Mouse (Mus musculus): Measurements from ENCODE around the gene Ass1.
"Not testable (repeated sequence)": the region's sequence is repeated elsewhere in the genome, so short reads cannot be mapped to it uniquely, and the experiment has no call there.

Gene Ass1

DNA sequence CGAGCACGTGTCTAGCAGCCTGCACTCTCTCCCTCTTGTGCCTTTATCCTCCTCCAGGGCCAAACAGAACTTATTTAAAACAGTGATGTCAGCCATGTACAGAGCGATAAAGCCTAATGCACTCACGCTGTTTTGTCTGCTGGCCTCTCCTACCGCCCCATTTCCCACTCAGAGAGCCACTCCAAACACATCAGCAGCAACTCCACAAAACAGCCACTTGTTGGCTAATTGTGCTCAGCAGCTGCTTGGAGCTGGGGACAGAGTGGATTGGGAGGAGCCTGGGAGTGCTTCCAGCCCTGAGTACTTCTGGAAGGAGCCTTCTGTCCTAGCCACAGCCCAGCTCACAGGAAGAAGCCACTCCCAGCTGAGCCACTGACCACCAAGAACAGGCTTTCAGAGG lies 67.0 kb downstream of the Ass1 start:
- DNase-seq (ENCODE audit: low spot score), result peak; percentile 89

DNA sequence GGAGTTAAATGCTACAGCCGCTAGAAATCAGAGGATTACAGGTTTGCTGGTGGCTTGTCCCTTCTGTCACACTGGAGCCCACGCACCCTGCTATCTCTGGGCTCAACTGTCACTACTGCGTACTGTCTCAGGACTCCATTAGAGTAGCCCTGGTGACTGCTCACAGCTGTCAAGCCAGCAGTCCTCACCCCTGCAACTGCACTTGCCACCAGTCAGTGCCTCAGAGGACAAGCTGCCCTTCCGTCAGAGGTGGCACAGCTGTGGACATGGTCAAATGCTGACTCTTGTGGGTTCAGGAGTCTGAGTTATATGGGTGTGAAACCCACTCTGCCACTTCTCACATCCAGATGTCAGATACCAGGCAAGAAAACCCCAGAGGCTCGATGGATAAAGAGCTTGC lies 68.7 kb downstream of the Ass1 start:
- no peak for DNase-seq (ENCODE audit: low spot score)

DNA sequence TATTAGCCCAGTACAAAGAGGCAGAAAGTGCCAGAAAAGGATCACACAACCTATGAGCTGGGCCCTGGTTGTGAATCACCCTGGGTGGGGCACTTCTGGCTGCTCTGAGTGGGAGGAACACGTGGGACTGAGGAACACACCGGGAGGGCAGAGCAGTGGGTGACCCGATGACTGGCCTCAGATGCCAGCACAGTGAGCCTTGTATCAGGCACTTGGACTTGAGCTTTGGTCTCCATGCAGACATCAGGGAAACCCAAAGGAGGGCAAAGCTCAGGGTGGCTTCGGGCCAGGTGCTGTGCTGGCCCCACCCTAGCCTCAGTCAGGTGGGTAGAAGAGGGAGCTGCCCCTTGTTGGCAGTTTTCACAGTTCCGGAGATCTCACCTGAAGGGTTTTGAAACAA lies 71.6 kb downstream of the Ass1 start:
- peak; percentile 43 for DNase-seq (ENCODE audit: low spot score)

DNA sequence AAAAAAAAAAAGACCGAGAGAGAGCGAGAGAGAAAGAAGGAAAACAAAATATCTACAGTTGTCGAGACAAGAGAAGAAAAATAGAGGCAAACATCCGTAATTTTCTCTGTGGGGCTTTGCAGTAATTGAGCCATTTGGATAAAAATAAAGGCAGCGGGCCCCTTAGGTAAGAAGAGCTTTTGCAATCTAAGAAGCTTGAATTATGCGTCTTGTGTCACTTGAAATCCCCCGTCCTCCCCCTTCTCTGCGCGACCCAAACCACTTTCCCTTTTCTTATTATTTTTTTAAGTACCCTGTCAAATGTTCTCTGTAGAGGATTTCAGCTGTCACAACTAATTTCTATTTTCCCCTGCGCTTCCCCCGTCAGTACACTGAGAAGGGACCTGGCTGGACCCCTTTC lies 77.7 kb downstream of the Ass1 start:
- DNase-seq (ENCODE audit: low spot score), result no peak

- no peak for DNase-seq (ENCODE audit: low spot score)
Measured at GRCm38 (mm10) chr2:31550503-31550902, 80.5 kb downstream of the Ass1 start.

DNA sequence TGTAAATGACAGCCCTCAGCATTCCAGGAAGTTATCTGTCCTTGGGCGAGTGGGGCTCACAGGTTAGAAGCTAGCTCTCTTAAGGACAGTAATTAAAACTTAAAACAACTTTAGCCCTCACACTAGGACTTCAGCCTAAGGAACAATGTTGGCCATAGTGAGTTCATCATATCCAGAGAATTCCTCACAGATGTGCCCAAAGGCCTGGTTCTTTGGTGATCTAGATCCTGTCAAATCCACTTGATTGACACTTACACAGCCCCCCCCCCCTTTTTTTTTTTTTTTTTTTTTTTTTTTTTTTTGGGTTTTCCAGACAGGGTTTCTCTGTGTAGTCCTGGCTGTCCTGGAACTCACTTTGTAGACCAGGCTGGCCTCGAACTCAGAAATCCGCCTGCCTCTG lies 81.3 kb downstream of the Ass1 start:
- not testable (repeated sequence) for DNase-seq (ENCODE audit: low spot score)

DNA sequence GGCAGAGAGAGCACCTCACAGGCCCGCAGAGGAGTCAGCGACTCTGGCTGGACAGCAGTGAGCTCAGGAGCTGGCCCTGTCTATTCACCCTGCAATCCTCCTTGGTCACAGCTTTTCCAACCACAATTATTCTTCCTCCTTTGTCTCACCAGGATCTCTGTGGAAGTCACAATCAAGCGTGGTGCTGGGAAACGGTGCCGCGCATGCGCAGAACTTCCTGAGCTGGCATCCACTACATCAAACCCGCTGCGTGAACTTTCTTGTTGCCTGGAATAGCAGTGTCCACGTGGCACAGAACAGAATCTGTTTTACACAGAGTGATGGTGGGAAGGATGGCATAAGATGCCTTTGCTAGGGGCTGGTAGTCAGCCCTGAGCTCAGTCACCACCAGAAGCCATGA lies 82.0 kb downstream of the Ass1 start:
- no peak for DNase-seq (ENCODE audit: low spot score)

DNA sequence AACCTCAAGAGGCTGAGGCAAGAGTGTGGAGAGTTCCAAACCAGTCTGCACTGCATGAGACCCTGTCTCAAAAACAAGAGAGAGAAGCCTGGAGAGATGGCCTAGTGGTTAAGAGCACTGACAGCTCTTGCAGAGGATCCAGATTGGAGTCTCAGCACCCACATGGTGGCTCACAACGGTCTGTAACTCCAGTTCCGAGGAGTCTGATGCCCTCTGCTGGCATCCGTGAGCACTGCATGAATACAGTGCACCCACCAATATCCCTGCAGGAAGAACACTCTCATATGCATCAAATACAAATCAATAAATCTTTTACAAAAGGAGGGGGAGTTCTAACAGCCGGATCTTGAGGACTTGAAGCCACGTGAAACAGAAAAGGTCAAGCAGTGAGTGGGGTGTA lies 84.6 kb downstream of the Ass1 start:
- DNase-seq (ENCODE audit: low spot score), result no peak

All from lung, postnatal 25 days (tissue).